Mouse (Mus musculus) heart, embryonic 10.5 days (tissue): ENCODE measurements at regions not wholly inside any gene's neighbourhood (a gene's known extent, or its start where the extent isn't known, plus 50 kb on each side); places are given as distances from the start of the nearest gene placed in this dataset.

Source experiments
- DNase-seq: peaks from one replicate; pipeline ENCODE4 v3.0.0-alpha.2; 2017; ENCODE audit warnings: low spot score
- H3K27ac ChIP-seq: fragments of 300-500 bp; sonication (generic); 2 replicates; pipeline ENCODE4 v1.5.1; 2016; ENCODE audit warnings: mild to moderate bottlenecking
- H3K27me3 ChIP-seq: fragments of 300-500 bp; sonication (generic); 2 replicates; pipeline ENCODE4 v1.6.1; 2016; ENCODE audit warnings: mild to moderate bottlenecking; ENCODE audit not compliant: poor library complexity, insufficient read depth, severe bottlenecking
- H3K36me3 ChIP-seq: fragments of 300-500 bp; sonication (generic); 2 replicates; pipeline ENCODE4 v1.6.1; 2016; ENCODE audit warnings: mild to moderate bottlenecking, moderate library complexity
- H3K4me1 ChIP-seq: fragments of 300-500 bp; sonication (generic); 2 replicates; pipeline ENCODE4 v1.6.1; 2016; ENCODE audit warnings: mild to moderate bottlenecking
- H3K4me3 ChIP-seq: fragments of 300-500 bp; sonication (generic); 2 replicates; pipeline ENCODE4 v1.5.1; 2016; ENCODE audit warnings: mild to moderate bottlenecking, moderate library complexity
- H3K9me3 ChIP-seq: fragments of 300-500 bp; sonication (generic); 2 replicates; pipeline ENCODE4 v1.6.1; 2016; ENCODE audit warnings: mild to moderate bottlenecking, moderate library complexity
- WGBS: fragments of 180-500 bp; shearing (Covaris S2); methylation state at CpG from one replicate; pipeline ENCODE4 v1.1.7; 2016; 5-methylcytosine and 5-hydroxymethylcytosine counted together

DNA sequence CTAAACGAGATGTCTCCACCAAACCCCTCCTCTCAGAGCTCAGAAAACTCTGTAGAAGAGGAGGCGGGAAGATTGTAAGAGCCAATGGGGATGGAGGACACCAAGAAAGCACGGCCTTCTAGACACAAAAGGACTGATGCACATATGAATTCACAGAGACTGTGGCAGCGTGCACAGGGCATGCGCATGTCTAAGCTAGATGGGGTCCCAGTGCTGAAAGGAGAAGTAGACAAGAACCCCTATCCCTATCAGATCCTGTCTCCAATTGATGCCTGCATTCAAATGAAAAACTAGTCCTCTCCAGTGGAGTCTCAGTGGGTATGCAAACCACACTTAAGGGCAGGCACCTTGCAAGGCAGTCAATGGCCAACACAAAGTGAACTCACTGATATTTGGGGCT is 123.3 kb downstream of the Dhrs2 start:
- Histone ChIP-seq H3K9me3 (no peaks in the 10 kb centered on the region), H3K27ac (no peak overlapping the region), H3K36me3 (no peaks in the 10 kb centered on the region), H3K4me3 (no peak overlapping the region), H3K4me1 (peaks cover 10% of the 10 kb centered on the region; the same call in 1 of the 2 replicates), H3K27me3 (no peaks in the 10 kb centered on the region)
- WGBS: 87% methylated on average over 5 of the region's 5 CpGs
- no peak for DNase-seq

DNA sequence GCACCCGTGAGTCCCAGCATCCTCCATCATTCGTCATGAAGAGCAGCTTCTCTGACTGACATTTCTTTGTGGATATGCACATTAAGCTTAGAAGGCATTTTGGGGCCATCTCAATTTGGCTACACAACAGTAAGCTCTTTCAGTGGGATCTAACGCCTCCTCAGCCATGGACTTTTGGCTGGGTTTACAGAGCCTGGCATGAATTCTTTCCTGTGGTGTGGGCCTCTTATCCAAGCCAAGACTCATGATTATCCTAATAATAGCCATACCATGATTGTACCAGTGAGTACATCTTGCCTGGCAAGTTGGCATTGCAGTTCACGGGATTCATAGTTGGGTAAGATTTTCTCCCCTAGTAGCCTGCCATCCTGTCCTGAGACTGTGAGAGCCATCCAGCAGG is 126.3 kb downstream of the Dhrs2 start:
- WGBS: 88% methylated on average over 4 of the region's 4 CpGs
- H3K27me3 ChIP-seq: no peaks in the 10 kb centered on the region
- H3K4me1 ChIP-seq: peaks cover 10% of the 10 kb centered on the region; the same call in 1 of the 2 replicates
- no peak overlapping the region for H3K4me3 ChIP-seq
- no peak overlapping the region for H3K27ac ChIP-seq
- no peaks in the 10 kb centered on the region for H3K9me3 ChIP-seq
- no peak for DNase-seq
- H3K36me3 ChIP-seq: no peaks in the 10 kb centered on the region

DNA sequence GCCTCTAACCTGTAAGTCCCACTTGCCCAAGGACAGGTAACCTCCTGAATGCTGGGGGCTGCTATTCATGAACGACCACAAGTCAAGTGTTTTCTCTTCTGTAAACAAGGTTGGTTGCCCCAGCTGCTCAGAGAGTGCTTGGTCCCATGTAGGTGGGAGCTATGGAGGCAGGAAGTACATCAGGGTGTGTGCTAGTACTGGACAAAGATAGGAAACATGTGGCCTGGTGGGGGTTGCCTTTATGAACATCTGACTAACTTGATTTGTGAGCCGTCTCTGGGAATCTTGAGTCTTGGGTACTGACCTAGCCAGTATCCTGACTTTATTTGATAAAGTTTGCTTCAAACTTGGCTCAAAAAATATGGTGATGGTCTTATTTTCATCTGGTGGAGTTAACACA is 121.3 kb upstream of the Dhrs4 start:
- no peak for DNase-seq
- Histone ChIP-seq H3K27me3 (no peaks in the 10 kb centered on the region), H3K36me3 (no peaks in the 10 kb centered on the region), H3K27ac (no peak overlapping the region), H3K4me3 (no peak overlapping the region), H3K4me1 (no peaks in the 10 kb centered on the region), H3K9me3 (no peaks in the 10 kb centered on the region)
- WGBS: 59% methylated on average over 2 of the region's 2 CpGs

DNA sequence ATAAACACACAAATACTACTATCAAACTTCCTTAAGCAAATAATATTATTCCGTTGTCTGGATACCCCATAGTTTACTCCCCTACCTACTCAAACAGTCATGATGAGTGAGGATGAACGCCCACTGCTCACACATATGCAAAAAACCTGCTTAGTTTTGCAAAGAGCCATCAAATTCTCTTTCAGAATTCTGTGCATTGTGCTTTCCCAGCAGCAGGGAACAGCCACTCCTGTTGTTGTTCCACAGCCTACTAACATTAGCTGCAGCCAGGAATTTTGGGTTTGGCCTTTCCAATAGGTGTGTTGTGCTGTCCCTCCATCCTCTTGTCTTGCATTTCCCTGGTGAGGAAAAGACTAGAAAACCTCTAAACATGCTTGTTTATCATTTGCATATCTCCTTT is 120.1 kb upstream of the Dhrs4 start:
- H3K27me3 ChIP-seq: no peaks in the 10 kb centered on the region
- H3K36me3 ChIP-seq: no peaks in the 10 kb centered on the region
- H3K27ac ChIP-seq: no peak overlapping the region
- H3K4me1 ChIP-seq: no peaks in the 10 kb centered on the region
- no peak for DNase-seq
- WGBS: 69% methylated on average over 2 of the region's 2 CpGs
- no peaks in the 10 kb centered on the region for H3K9me3 ChIP-seq
- H3K4me3 ChIP-seq: no peak overlapping the region

DNA sequence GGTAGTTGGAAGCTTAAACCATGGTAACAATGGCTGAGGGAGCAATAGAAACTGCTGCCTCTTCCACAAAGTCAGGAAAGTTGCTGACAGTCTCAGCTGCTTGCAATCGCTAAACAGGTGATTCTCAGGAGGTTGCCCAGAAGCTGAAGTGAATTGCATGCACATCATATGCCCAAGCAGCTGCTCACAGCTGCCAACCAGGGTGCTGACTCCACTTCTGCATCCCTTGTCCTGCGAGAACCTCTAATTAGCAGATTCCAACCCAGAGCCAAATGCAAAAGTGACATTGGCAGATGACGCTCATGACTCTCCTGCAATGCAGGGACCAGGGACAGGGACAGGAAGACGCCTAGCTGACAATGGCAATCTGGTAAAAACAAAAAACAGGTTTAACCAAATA is 116.2 kb upstream of the Dhrs4 start:
- WGBS: 68% methylated on average over 4 of the region's 4 CpGs
- no peak overlapping the region for H3K4me3 ChIP-seq
- H3K9me3 ChIP-seq: no peaks in the 10 kb centered on the region
- H3K36me3 ChIP-seq: no peaks in the 10 kb centered on the region
- H3K27ac ChIP-seq: no peak overlapping the region
- 0 out of 2 replicates have a peak, but pooled peaks cover 4% of the 10 kb centered on the region for H3K4me1 ChIP-seq
- H3K27me3 ChIP-seq: no peaks in the 10 kb centered on the region
- no peak for DNase-seq

DNA sequence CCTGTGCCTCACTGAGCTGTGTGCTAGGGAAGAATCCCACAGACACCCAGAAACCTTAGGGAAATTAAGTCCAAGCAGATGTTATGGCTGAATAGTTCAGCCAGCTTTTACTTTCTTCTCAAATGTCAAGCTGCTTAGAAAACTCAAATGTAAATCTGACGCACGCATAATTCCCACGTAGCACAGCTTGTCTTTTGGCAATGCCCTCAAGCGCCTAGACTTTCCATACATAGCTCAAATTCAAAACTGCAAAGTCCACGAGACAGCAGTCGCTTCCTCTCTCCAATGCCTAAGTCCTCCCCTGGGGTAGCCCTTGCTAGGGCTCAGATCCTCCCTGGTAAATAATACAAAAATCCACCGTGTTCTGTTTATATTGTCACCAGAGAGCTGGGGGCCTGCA is 115.8 kb upstream of the Dhrs4 start:
- WGBS: 81% methylated on average over 7 of the region's 7 CpGs
- Histone ChIP-seq H3K27me3 (no peaks in the 10 kb centered on the region), H3K4me1 (0 out of 2 replicates have a peak, but pooled peaks cover 4% of the 10 kb centered on the region), H3K4me3 (no peak overlapping the region), H3K9me3 (no peaks in the 10 kb centered on the region), H3K27ac (no peak overlapping the region), H3K36me3 (no peaks in the 10 kb centered on the region)
- DNase-seq: no peak

DNA sequence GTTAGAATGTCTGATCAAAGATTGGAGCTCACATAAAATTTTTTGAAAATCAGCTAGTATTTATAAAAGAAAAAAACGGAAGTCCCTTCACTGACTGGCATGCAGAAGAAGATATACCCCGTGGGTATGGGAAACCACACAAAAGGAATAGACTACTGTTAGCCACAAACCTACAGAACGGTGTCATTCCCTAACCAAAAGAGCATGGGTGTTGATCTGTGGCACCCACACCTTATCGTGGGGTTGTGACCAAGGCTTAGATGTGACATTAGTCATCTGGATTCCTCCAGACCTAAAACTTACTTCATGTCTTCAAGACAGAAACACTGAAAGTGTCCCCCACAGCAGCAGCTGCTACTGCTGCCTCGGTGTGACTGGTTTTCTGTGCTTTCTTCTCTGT is 108.2 kb upstream of the Dhrs4 start:
- H3K9me3 ChIP-seq: no peaks in the 10 kb centered on the region
- H3K4me3 ChIP-seq: no peak overlapping the region
- no peaks in the 10 kb centered on the region for H3K36me3 ChIP-seq
- no peak overlapping the region for H3K27ac ChIP-seq
- H3K4me1 ChIP-seq: peaks cover 19% of the 10 kb centered on the region; the same call in 1 of the 2 replicates
- no peaks in the 10 kb centered on the region for H3K27me3 ChIP-seq
- DNase-seq: no peak
- WGBS: 76% methylated on average over 5 of the region's 5 CpGs

DNA sequence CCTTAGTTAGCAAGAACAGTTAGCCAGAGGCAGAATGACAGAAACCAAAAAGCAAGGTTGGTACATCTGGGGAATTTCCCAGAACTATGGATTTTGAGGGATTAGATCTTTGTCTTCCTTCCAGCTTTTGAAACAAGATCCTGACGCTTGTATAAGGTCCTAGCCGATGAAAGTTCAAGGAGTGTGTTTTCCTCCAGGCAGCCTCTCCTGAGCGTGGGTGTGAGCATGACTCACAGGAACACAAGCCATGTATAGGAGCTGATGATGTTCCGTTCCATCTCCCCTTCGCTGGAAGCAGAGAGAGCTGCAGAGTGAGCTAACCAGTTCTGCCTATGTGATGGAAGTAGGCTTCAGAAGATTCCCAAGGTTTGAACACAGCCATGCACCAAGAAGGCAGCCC is 105.6 kb upstream of the Dhrs4 start:
- no peaks in the 10 kb centered on the region for H3K36me3 ChIP-seq
- no peaks in the 10 kb centered on the region for H3K9me3 ChIP-seq
- DNase-seq: no peak
- no peak overlapping the region for H3K4me3 ChIP-seq
- 72% methylated on average over 5 of the region's 5 CpGs for WGBS
- no peaks in the 10 kb centered on the region for H3K27me3 ChIP-seq
- peaks cover 15% of the 10 kb centered on the region; the same call in 1 of the 2 replicates for H3K4me1 ChIP-seq
- H3K27ac ChIP-seq: no peak overlapping the region

DNA sequence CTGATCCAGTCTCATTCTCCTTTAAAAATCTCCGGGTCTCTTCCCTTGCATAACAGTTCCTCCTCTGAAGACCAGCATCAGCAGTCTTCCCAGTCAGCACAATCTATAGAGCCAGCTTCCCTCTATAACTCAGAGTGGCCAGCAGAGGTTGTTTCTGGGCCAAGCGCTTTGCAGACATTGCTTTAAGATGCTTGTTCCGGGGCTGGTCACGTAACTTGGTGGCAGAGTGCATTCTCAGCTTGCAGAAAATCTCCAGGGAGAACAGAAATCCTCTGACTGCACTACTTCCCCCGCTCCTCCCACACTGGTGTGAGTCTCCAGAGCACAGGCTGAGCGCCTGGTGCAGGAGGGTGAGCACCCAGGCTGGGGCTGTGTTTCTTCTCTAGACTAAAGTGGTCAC is 91.8 kb upstream of the Dhrs4 start:
- Histone ChIP-seq H3K36me3 (no peaks in the 10 kb centered on the region), H3K9me3 (no peaks in the 10 kb centered on the region), H3K4me1 (peaks cover 11% of the 10 kb centered on the region), H3K27ac (peak overlapping the region; percentile 63), H3K4me3 (no peak overlapping the region), H3K27me3 (no peaks in the 10 kb centered on the region)
- 37% methylated on average over 6 of the region's 6 CpGs for WGBS
- DNase-seq: no peak

DNA sequence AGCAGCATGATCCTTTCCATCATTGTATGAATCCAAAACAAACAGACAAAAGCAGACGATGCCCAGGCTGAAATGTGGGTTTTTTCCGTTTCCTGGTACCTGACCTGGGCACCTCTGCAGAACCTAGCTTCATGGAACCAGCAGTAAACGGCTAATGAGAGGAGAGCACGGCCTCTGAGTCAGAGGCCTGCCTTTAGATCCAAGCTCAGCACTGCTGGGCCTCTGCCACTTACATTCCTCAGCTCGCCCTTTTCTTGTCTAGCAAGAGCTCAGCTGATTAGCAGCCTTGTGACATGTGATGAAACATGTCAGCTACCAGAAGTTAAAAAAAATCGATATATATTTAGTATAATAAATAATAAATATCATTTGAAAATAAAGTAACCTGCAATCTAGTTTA is 91.2 kb upstream of the Dhrs4 start:
- WGBS: 23% methylated on average over 6 of the region's 6 CpGs
- peak; percentile 78 for DNase-seq

DNA sequence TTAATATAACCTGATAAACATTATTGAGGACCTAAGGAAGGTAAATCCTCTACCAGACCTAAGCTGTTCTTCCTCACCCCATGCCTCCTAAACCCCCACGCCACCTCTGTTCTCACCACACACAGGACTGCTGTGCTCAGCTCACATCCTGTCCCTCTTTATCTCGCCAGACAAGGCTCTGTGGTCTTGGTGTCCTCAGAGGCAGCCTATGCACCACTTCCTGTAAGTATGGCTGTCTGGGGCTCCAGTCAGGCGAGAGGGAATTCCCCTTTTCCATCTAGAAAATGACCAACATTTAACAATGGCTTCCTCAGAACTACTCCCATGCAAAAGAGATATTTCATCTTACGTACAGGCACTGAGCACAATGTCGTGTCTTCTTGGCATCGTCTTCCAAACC is 86.2 kb upstream of the Dhrs4 start:
- no peaks in the 10 kb centered on the region for H3K27me3 ChIP-seq
- H3K36me3 ChIP-seq: no peaks in the 10 kb centered on the region
- no peak overlapping the region for H3K27ac ChIP-seq
- no peaks in the 10 kb centered on the region for H3K9me3 ChIP-seq
- 53% methylated on average over 6 of the region's 6 CpGs for WGBS
- 0 out of 2 replicates have a peak, but pooled peaks cover 3% of the 10 kb centered on the region for H3K4me1 ChIP-seq
- H3K4me3 ChIP-seq: no peak overlapping the region
- no peak for DNase-seq

More for the DNA sequence above, 91.2 kb upstream of the Dhrs4 start:
- no peaks in the 10 kb centered on the region for H3K27me3 ChIP-seq
- H3K36me3 ChIP-seq: no peaks in the 10 kb centered on the region
- H3K9me3 ChIP-seq: no peaks in the 10 kb centered on the region
- peak overlapping the region; percentile 63; the same call in 1 of the 2 replicates for H3K27ac ChIP-seq
- H3K4me3 ChIP-seq: no peak overlapping the region
- peaks cover 13% of the 10 kb centered on the region for H3K4me1 ChIP-seq

DNA sequence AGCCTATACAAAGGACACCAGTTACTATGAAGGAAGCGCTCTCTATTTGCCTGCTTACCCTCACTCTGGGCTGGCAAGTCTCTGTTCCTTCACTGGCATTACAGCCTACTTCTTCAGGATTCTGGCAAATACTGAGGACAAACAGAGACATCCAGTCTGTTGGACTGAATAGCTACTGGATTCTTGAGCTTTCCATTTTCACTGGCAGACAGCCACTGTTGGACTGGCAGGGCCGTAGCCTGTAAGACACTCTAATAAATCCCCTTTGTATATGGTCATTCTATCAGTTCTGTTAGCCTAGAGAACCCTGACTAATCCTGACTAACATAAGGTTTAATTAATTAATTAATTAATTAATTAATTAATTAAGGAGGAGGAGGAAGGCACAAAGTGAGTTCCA is 72.4 kb upstream of the Dhrs4 start:
- H3K4me1 ChIP-seq: no peaks in the 10 kb centered on the region
- 95% methylated on average over 2 of the region's 2 CpGs for WGBS
- no peak overlapping the region for H3K27ac ChIP-seq
- H3K36me3 ChIP-seq: no peaks in the 10 kb centered on the region
- H3K27me3 ChIP-seq: no peaks in the 10 kb centered on the region
- DNase-seq: no peak
- no peak overlapping the region for H3K4me3 ChIP-seq
- H3K9me3 ChIP-seq: no peaks in the 10 kb centered on the region
